Mouse (Mus musculus): ENCODE measurements around the gene Olfr295. TPM values are rescaled to one million over a fixed set of nuclear protein-coding genes. Genes with fewer than 3 reads are reported as not detected.

Olfr295 gene
- not detected for total RNA-seq (2021)
- long read RNA-seq, experiment 1, result 0 reads
- long read RNA-seq, experiment 2, result 0 reads

DNA sequence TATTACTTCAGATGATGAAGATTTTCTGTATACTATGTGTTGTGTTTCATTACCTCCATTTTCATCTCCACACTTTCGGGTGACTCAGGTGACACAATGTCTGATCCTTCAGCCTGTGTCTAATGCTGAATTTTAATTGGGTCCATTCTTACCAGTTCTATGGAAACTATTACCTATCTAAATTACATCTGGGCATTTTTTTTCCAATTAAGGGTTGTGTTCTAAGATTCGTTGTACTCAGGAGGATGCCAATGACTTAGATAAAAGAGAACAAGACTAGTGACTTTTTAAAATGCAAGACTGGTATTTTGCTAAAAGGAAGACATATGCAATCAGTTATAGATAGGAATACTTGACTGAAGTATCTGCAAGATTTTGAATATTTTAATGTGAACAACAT, at the start of gene Olfr295:
Gene Olfr295, plus strand, starts transcription at position 301 of the 400 bp plus-strand sequence.
- no peak for DNase-seq (ENCODE audit: low spot score in 2 of 2)

DNA sequence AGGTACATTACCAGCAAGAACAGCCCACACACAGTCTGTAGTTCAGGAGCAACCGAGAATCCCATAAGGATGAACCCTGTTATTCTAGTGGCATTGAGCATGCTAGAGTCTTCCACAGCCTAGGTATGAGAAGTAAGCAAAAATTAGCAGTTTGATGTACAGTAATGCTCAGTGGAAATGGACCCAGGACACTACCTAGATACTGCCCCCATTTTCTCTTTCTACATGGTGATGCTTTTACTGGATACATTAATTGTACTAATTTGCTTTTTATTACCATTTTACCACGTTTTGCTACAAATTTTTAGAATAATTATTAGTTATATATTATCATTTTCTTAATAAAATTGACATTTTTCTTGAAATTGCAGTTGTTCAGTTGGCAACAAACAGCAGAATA, 32.9 kb downstream of the Olfr295 start, which contains the start of gene Olfr294:
Gene Olfr294, minus strand, starts transcription at position 101 of the 400 bp plus-strand sequence.
- no peak for DNase-seq (ENCODE audit: low spot score in 2 of 2)

Other genes starting within 250 kb of the Olfr295 start
- gene Olfr307, start 246.3 kb upstream of the Olfr295 start, total RNA-seq (2021), result not detected
- not detected for gene Olfr305, start 216.9 kb upstream of the Olfr295 start, total RNA-seq (2021)
- gene Olfr304, start 197.2 kb upstream of the Olfr295 start, total RNA-seq (2021), result not detected
- not detected for gene Olfr303, start 186.1 kb upstream of the Olfr295 start, total RNA-seq (2021)
- not detected for gene Olfr301, start 180.0 kb upstream of the Olfr295 start, total RNA-seq (2021)
- gene Olfr299, start 123.9 kb upstream of the Olfr295 start, total RNA-seq (2021), result not detected
- gene Olfr298, start 91.4 kb upstream of the Olfr295 start, total RNA-seq (2021), result not detected
- gene Olfr297, start 63.9 kb upstream of the Olfr295 start, total RNA-seq (2021), result not detected
- not detected for gene Olfr294, start 32.8 kb downstream of the Olfr295 start, total RNA-seq (2021)
- not detected for gene Olfr293, start 65.2 kb downstream of the Olfr295 start, total RNA-seq (2021)
- gene Olfr292, start 104.5 kb downstream of the Olfr295 start, total RNA-seq (2021), result not detected
- 1 to 10 TPM; 7.8 to 8.4 TPM for gene Folh1, start 192.1 kb downstream of the Olfr295 start, total RNA-seq (2021)
- gene Vmn2r77, start 211.2 kb downstream of the Olfr295 start, total RNA-seq (2021), result not detected

Data from layer of hippocampus, postnatal 14 days (tissue).